Mouse (Mus musculus) kidney, adult 11 months (tissue): Measurements from ENCODE around the gene Map3k7.
"Not testable (repeated sequence)": the region's sequence is repeated elsewhere in the genome, so short reads cannot be mapped to it uniquely, and the experiment has no call there.

Experiments
- DNase-seq: peaks from one replicate; pipeline ENCODE4 v3.0.0; 2022

Map3k7 gene

GRCm38 (mm10) chr4:31993865-31994264, 30.0 kb downstream of the Map3k7 start:
- DNase-seq = no peak

GRCm38 (mm10) chr4:32001498-32001897, 37.6 kb downstream of the Map3k7 start:
- no peak for DNase-seq

DNA sequence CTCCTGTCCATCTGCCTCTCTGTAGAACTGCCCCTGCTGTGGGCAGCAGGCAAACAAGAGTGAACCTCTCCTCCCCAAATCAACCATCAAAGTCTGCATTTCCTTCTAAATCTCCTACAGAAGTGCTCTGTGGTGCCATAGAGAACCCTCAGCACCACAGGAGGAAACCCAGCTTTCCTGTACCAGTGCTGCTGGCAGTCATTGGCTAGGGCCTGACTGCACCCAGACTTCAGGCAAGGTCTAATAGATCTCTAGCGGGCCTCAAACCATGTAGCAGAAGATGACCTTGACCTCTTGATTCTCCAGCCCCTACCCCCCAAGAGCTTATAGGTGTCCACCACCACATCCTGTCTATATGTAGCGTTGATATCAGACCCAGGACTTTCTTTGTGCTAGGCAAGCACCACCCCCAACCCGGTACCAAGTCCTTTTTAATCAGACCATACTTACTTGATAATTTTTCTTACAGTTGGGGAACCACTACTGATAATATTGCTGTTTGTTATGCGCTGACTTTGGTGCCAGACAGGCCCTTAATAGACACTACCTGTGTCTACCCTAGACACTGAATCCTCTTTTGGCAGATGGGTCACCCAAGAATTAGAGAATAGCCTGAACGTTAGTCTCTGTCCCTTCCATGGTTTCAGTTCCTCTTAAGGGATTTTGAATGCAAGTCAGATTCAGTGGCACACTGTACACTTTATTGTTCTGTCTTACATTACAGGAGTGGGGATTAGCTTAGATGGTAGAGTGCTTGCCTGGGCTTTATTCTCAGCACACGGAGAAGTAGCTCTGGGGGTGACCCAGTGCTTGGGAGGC, 41.1 kb downstream of the Map3k7 start:
- DNase-seq = no peak

DNA sequence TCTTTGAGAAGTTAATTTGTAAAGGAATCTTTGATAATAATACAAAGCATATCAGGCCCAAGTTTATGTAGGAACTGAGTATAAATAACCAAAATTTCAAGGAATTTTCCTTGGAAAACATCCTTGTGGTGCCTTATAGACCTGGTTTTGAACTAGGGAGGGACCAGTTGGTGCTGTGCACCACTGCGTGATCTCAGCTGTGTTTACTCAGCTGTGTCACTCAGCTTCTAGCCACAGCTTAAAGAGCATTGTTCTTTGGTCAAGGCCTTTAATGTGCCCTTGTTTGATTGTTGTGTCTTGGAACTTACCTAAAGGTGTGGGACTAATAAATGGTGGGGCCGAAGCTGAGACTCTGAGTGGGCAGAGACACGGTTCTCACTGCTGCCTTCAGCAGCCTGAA, 43.3 kb downstream of the Map3k7 start:
- no peak for DNase-seq

DNA sequence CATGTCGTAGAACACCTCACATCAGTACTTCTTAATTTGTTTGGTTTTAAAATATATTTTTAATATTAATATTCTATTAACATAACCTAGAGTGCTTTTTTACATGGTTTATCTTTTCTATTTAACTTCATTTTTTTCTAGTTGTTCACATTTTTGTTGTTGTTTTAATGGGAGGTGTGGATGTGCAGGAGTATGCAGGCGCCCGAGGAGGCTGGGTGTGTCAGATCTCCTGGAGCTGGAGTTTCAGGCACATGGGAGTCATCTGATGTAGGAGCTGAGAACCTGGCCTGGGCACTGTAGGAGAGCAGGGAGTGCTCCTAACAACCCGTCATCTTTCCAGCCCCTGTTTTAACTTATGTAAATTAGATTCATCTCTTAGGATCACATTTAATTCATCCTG, 44.2 kb downstream of the Map3k7 start:
- DNase-seq = no peak

DNA sequence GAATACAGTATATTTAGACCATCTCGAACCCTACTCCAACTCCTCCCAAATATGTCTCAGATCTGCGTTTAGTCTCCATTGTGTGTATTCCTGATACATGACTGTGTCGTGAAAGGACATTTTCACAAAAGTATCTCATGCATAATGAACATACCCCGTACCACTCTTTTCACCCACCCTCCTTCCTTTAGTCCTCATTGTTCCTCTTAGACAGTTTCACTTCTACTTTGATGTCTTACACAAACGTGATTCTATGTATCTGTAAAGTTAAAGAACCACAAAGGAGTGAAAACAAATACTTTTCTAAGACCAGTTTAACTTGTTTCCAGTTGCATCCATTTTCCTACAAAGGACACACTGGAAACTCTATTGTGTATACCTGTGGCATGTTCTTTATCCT, 46.9 kb downstream of the Map3k7 start:
- DNase-seq = no peak

- DNase-seq = no peak
Observed at GRCm38 (mm10) chr4:32011218-32011973, 47.5 kb downstream of the Map3k7 start.

GRCm38 (mm10) chr4:32021131-32021530, 57.2 kb downstream of the Map3k7 start:
- DNase-seq = no peak

- DNase-seq = no peak
Observed at GRCm38 (mm10) chr4:32022321-32022720, 58.4 kb downstream of the Map3k7 start.

DNA sequence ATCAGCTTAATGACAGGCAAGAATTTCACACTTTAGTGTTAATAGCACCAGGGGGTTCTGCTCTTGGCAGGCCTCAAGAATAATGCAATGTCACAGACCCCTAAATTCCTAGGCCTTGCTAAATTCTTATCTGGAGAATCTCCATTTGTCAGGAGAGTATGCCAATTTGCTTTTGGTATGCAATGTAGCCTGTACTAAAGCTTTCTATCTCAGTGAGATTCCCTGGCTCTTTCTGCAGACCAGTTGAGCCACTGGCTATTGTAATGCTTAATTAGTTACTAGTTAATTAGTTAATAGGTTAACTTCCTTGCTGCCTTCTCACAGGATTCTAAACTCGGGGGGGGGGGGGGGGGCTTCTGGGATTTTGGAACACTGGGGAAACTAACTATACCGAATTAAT, 60.3 kb downstream of the Map3k7 start:
- DNase-seq = not testable (repeated sequence)

- no peak for DNase-seq
Observed at GRCm38 (mm10) chr4:32025105-32025504, 61.2 kb downstream of the Map3k7 start.

DNA sequence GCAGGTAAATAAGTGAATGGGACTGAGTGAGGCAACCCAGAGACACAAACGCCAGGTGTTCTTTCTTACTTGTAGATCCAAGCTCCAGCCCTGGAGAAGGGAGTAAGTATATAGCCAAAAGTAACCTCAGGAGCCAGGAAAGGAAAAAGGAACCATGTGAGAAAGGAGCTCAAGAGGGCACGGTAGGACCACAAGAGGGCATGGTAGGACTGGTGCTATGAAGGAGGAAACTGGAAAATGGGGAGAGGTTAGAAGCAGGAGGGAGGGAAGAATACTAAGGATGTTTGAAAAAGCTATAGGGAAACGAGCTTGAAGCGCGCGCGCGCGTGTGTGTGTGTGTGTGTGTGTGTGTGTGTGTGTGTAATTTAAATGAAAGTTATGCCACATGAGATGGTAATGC, 63.2 kb downstream of the Map3k7 start:
- no peak for DNase-seq

GRCm38 (mm10) chr4:32037267-32037666, 73.4 kb downstream of the Map3k7 start:
- DNase-seq = no peak

- DNase-seq = no peak
Observed at GRCm38 (mm10) chr4:32041741-32042452, 78.0 kb downstream of the Map3k7 start.

- DNase-seq = peak; percentile 16
Observed at GRCm38 (mm10) chr4:32045234-32045633, 81.3 kb downstream of the Map3k7 start.

DNA sequence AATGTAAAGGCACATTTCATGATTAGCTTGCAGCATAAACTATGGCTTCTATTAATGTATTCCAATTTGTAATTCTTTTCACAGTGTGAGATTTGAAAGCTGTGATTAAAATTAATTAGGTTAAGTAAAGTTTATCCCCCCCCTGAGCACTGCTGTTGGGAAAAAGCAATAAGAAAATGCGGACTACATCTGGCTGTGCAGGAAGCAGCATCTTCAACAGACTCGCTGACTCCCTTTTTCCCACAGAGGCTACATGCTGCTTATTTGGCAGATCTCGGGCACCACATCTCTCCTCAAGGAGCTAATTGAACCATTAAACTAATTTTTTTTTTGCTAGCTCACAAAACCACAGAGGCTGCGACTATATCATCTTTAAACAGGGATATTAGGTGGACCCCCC, 85.9 kb downstream of the Map3k7 start:
- DNase-seq = no peak

- no peak for DNase-seq
Observed at GRCm38 (mm10) chr4:32053171-32053570, 89.3 kb downstream of the Map3k7 start.

- peak; percentile 74 for DNase-seq
Observed at GRCm38 (mm10) chr4:32055151-32056052, 91.5 kb downstream of the Map3k7 start.

DNA sequence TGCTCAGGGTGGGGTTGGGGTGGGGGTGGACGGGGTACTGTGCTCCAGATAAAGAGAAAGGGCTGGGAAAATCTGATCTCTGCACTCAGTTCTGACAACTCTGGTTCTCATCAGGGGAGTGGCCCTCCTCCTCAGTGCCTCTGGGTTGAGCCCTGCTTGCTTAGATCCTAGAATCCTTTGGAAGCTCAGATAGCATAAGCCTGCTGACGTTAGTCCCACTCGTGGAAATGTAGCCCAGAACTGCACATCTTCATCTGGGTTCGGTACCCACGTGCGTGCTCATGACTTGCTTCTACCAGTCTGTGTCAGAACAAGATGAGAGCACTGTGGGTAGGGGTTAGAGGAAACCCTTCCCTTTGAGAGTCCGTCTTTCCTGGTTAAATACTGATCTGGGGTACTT, 92.5 kb downstream of the Map3k7 start:
- no peak for DNase-seq

DNA sequence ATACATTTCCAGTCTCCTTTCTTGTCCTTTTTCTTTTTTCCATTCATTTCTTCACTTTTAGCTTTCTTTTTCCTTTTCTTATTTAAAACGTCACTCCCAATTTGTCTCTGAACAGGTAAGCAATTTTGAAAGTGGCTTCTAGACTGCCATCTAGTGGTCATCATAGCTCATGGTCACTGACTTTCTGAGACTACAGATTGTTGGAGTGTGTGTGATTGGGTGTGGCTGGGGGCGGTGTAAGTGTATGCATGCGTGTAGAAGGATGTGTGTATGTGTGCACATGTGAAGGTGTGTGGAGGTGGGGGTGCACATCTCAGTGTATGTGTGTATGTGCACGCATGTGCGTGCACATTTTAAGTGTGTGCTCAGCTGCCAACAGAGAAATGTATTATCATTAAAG, 93.2 kb downstream of the Map3k7 start:
- peak; percentile 15 for DNase-seq

- no peak for DNase-seq
Observed at GRCm38 (mm10) chr4:32060686-32061085, 96.8 kb downstream of the Map3k7 start.

GRCm38 (mm10) chr4:32062381-32063059, 98.6 kb downstream of the Map3k7 start:
- DNase-seq = no peak
